ENCODE assay signal across 8 mouse cellular contexts in genomic region chr1:136018390-136019189, GRCm38 (mm10). TPM values are rescaled to one million over a fixed set of nuclear protein-coding genes. Genes with fewer than 3 reads are reported as not detected.
DNase-seq lines count a peak whose midpoint lies in the region; ATAC-seq and TF ChIP-seq lines count a peak whose summit lies in the region.

No protein-coding gene starts in this region.

- H3K4me1 ChIP-seq in forebrain, embryonic 15.5 days, result peaks cover 21% of the 10 kb centered on the region
- peaks cover 4% of the 10 kb centered on the region; the same call in 1 of the 2 replicates for H3K4me1 ChIP-seq in lung, embryonic 14.5 days (ENCODE audit: insufficient read depth)

- peak overlapping the region; percentile 74 for H3K27ac ChIP-seq in forebrain, embryonic 15.5 days (replicated peaks)
- H3K27ac ChIP-seq in lung, embryonic 14.5 days (ENCODE audit: low read depth), result peak overlapping the region; percentile 71

- DNase-seq in retina, embryonic 14.5 days (ENCODE audit: low spot score), result peak; percentile 25
- DNase-seq in retina, postnatal 1 day, result no peak
- peak; percentile 67 for DNase-seq in cerebellum, adult 11-12 months
- DNase-seq in kidney, adult 11 months, result peak; percentile 61
- peak; percentile 58 for DNase-seq in lung, embryonic 14.5 days
- DNase-seq in skeletal muscle tissue, adult 2 months (ENCODE audit: low read depth, low spot score), result peak; percentile 8
- no peak for DNase-seq in left cerebral cortex, adult 18-20 months (ENCODE audit: low spot score in 2 of 2)

- TF ChIP-seq CTCF in lung, embryonic 14.5 days (IDR thresholded peaks at IDR 0.05; ENCODE audit: low read depth), result no peak

- 4% methylated on average over 24 of the region's 24 CpGs for WGBS in forebrain, embryonic 15.5 days
- WGBS in lung, embryonic 14.5 days, result 2% methylated on average over 24 of the region's 24 CpGs

- ATAC-seq in forebrain, embryonic 15.5 days (replicated peaks), result peak; percentile 38
- ATAC-seq in lung, embryonic 14.5 days (ENCODE audit: insufficient read depth), result peak; percentile 43

- peaks cover 24% of the 10 kb centered on the region for H3K36me3 ChIP-seq in forebrain, embryonic 15.5 days
- peaks cover 34% of the 10 kb centered on the region for H3K36me3 ChIP-seq in lung, embryonic 14.5 days (ENCODE audit: insufficient read depth)

- peak overlapping the region; percentile 75 for H3K4me2 ChIP-seq in forebrain, embryonic 15.5 days (replicated peaks)
- H3K4me2 ChIP-seq in lung, embryonic 14.5 days, result peak overlapping the region; percentile 94

- H3K27me3 ChIP-seq in forebrain, embryonic 15.5 days, result no peaks in the 10 kb centered on the region
- no peaks in the 10 kb centered on the region for H3K27me3 ChIP-seq in lung, embryonic 14.5 days (ENCODE audit: insufficient read depth, low read length)

- no peaks in the 10 kb centered on the region for H3K9me3 ChIP-seq in forebrain, embryonic 15.5 days
- H3K9me3 ChIP-seq in lung, embryonic 14.5 days (ENCODE audit: low read depth, low read length), result no peaks in the 10 kb centered on the region

- peak overlapping the region; percentile 85 for H3K9ac ChIP-seq in forebrain, embryonic 15.5 days (replicated peaks)
- H3K9ac ChIP-seq in lung, embryonic 14.5 days, result peak overlapping the region; percentile 81

- peak overlapping the region; percentile 76 for H3K4me3 ChIP-seq in forebrain, embryonic 15.5 days
- peak overlapping the region; percentile 76 for H3K4me3 ChIP-seq in lung, embryonic 14.5 days (ENCODE audit: low read depth, low read length)

RNA-seq across cellular contexts. Expression of gene Tmem9, which starts 10.6 kb away (rescaled TPM):
- polyA plus RNA-seq in forebrain, embryonic 15.5 days (2015; fragmentation: Nextera tagmentation; extraction: Ambion mirVana), result 135 and 149 TPM in 2 replicates
- 72.7 and 76.3 TPM in 2 replicates for polyA plus RNA-seq in lung, embryonic 14.5 days (2014; fragmentation: Nextera tagmentation; extraction: Ambion mirVana)
- total RNA-seq in left cerebral cortex, adult 18-20 months (2021), result 10 to 100 TPM; 66.3 to 67.8 TPM

RNA-seq across cellular contexts. Expression of gene Igfn1, which starts 12.4 kb away (rescaled TPM):
- polyA plus RNA-seq in forebrain, embryonic 15.5 days (2015; fragmentation: Nextera tagmentation; extraction: Ambion mirVana), result not detected in 2 replicates
- not detected in 2 replicates for polyA plus RNA-seq in lung, embryonic 14.5 days (2014; fragmentation: Nextera tagmentation; extraction: Ambion mirVana)
- total RNA-seq in left cerebral cortex, adult 18-20 months (2021), result 10 to 100 TPM; 17.2 to 20.3 TPM

RNA-seq across cellular contexts. Expression of gene Ascl5, which starts 32.0 kb away (rescaled TPM):
- 0.60 TPM in 1 of 2 replicates, not detected in the other for polyA plus RNA-seq in forebrain, embryonic 15.5 days (2015; fragmentation: Nextera tagmentation; extraction: Ambion mirVana)
- polyA plus RNA-seq in lung, embryonic 14.5 days (2014; fragmentation: Nextera tagmentation; extraction: Ambion mirVana), result not detected in 2 replicates
- 1 to 10 TPM; 1.9 to 3.1 TPM for total RNA-seq in left cerebral cortex, adult 18-20 months (2021)

RNA-seq across cellular contexts. Expression of gene Cacna1s, which starts 34.0 kb away (rescaled TPM):
- 0.47 and 0.54 TPM in 2 replicates for polyA plus RNA-seq in forebrain, embryonic 15.5 days (2015; fragmentation: Nextera tagmentation; extraction: Ambion mirVana)
- not detected in 2 replicates for polyA plus RNA-seq in lung, embryonic 14.5 days (2014; fragmentation: Nextera tagmentation; extraction: Ambion mirVana)
- total RNA-seq in left cerebral cortex, adult 18-20 months (2021), result 1 to 10 TPM; 1.5 to 1.7 TPM

Comparison
In these comparisons a context has a peak if more than half of its experiments do, and no peak if none do; other contexts are left out.
1. DNase-seq: peak in retina, embryonic 14.5 days (single experiment), cerebellum, adult 11-12 months (single experiment), kidney, adult 11 months (single experiment), lung, embryonic 14.5 days (single experiment) and skeletal muscle tissue, adult 2 months (single experiment); none in retina, postnatal 1 day (single experiment) and left cerebral cortex, adult 18-20 months (0 of 2).